Mouse (Mus musculus) stomach, postnatal 0 days (tissue): ENCODE results near the gene 6030468B19Rik.

Experiments
- CTCF ChIP-seq: IDR thresholded peaks from 2 replicates; pipeline ENCODE4 v1.5.1; 2016; ENCODE audit warnings: antibody characterized with exemption, low read depth, mild to moderate bottlenecking, moderate library complexity
- EP300 ChIP-seq: optimal IDR thresholded peaks from 2 replicates; pipeline ENCODE3; 2016; ENCODE audit warnings: antibody characterized with exemption

- TF ChIP-seq CTCF (no peak), EP300 (no peak)
These were observed 6.1 kb upstream of the 6030468B19Rik start for GRCm38 (mm10) chr11:117791441-117791761.
